Mouse (Mus musculus): ENCODE results near the gene Prr3.
"Not testable (repeated sequence)": the region's sequence is repeated elsewhere in the genome, so short reads cannot be mapped to it uniquely, and the experiment has no call there.

Prr3 gene

DNA sequence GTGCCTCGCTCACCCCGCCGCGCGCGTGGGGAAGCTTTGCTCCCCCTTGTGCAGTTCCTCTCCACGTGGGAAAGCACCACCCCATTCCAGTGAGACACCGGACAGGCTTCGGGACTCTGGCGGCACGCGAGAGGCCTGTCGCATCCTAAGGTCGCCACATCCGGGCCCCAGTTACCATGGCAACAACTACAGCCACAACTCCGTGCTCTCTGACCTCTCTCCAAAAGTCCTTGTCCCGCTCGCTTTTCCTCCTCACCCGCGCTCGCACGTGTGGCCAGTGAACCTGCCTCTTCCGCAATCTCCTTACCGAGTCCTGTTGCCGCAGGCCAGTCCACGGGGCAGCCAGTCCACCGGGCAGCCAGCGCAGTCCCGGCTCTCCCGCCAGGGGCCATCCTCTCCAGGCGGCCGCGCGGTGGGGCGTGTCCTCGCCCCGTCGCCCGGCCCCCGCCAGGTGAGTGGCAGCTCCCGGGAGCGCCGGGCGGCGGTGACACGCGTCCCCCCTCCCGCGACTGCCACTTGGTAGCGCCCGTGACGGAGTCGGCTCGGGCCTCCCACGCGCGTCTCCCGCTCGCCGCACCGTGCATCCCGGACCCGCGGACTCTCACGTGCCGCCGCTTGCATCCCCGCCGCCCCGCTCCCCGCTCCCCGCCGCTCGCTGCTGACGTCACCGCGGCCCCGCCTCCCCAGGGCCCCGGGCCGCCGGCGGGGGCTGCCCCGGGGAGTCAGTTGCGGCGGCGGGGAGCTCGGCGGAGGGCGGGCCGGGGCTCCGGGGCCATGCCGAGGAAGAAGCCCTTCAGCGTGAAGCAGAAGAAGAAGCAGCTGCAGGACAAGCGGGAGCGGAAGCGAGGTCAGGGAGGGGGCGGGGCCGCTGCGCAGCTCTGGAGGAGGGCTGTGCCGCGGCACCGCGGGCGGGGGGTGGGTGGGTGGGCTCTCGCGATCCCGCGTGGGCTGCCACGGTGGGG, at the start of gene Prr3, which contains the start of gene Gnl1:
TSS of gene Prr3 (minus strand) at position 836 of the 962 bp plus-strand sequence.
TSS of gene Gnl1 (plus strand) at position 451 of the 962 bp plus-strand sequence.
- in situ Hi-C loops (cut with MboI; ENCODE audit: low pct_unique_long_range_greater_than_20kb in 1 of 2, low sequenced_read_pairs in 2 of 2, unreplicated experiment in 1 of 2), result no loop called here

DNA sequence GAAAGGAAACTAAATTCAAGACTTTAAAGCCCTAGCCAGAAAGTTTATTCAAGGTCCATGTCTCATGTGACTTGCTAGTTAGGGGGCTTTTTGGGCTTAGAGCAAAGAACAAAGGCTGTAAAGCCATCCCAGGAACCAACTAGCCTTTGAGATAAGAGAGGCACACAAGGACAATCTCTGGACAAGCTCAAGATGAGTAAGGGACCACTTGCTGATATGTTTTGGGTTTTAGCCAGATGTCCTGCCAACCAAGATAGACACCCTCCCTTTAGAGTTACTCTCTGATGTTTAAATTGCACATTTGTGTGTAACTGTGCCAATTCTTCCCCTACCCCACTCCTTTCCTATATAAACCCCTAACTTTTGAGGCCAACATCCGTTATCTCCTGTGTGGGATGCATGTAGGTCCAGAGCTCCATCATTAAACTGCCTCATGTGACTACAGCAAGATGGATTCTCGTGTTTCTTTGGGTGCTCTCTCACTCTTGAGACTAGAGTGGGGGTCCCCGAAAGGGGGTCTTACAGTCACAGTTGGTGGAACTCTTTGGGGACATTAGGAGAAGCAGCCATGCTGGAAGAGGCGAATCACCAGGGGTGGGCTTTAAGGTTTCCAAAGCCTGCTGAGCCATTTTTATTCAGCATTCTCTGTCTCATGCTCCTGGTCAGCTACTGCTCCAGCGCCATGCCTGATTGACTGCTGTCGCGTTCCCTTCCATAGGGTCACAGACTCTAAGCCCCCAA, 49.0 kb upstream of the Prr3 start:
- in situ Hi-C loops (cut with MboI; ENCODE audit: low pct_unique_long_range_greater_than_20kb in 1 of 2, low sequenced_read_pairs in 2 of 2, unreplicated experiment in 1 of 2), result no loop called here

- in situ Hi-C loops (cut with MboI; ENCODE audit: low pct_unique_long_range_greater_than_20kb in 1 of 2, low sequenced_read_pairs in 2 of 2, unreplicated experiment in 1 of 2), result no loop called here
Observed at GRCm38 (mm10) chr17:36027663-36028062, 47.6 kb upstream of the Prr3 start.

GRCm38 (mm10) chr17:36025901-36026300, 45.9 kb upstream of the Prr3 start:
- in situ Hi-C loops (cut with MboI; ENCODE audit: low pct_unique_long_range_greater_than_20kb in 1 of 2, low sequenced_read_pairs in 2 of 2, unreplicated experiment in 1 of 2), result no loop called here

DNA sequence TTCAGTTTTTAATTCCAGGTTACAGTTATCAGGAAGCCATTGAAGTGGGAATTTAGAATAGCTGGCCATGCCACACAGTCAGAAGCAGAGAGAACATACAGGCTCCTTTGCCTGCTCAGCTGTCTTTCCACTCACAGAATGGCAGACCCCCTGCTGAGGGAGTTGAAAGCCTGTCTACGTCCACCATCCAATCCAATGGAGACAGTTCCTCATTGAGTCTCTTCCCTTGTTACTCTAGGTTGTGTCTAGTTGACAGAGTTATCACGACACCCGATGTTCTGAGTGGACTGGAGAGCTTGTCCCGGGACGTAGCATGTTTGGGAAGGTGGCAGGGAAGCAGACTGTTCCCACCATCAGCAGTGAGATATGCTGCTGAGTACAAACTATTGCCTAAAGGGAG, 45.2 kb upstream of the Prr3 start:
- in situ Hi-C loops (cut with MboI; ENCODE audit: low pct_unique_long_range_greater_than_20kb in 1 of 2, low sequenced_read_pairs in 2 of 2, unreplicated experiment in 1 of 2), result no loop called here

DNA sequence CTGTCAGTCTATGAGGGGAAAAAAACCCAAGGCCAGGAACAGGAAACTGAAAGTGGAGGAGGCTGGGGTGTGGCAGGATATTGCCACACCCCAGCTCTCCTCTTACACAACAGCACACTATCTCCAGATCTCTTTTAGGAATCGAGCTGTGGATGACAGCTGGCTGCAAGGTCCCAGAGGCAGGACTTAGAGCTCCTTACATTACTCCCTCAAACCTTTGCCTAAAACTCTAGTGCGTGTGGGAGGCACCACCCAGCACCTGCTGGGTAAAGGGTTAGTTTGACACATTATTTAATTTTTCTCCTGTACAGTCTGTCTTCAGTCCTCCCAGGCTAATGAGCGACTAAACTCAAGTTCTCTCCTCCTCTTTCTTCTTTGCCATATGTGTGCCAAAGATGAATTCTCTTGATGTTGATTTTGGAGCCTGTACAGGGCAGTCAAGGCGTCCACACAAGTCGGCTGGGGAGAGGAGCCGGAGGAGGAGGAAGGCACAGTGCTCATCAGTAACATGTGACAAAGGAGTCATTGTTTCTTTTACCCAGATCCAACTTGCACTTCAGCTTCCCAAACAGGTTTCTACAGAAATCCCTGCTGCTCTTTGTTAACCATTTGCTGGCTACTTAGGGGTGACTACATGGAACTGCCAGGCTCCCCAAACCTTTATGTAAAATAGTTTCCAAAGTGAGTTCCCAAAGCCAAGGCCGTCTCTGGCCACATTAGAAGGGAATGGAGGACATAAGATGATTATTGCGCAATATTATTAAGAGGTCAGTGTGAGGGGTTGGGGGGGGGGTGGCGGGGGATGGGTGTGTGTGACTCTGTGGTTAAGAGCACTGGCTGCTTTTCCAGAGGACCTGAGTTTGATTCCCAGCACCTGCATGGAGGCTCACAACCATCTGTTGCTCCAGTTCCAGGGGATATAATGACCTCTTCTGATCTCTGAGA, 43.9 kb upstream of the Prr3 start:
- in situ Hi-C loops (cut with MboI; ENCODE audit: low pct_unique_long_range_greater_than_20kb in 1 of 2, low sequenced_read_pairs in 2 of 2, unreplicated experiment in 1 of 2), result no loop called here

GRCm38 (mm10) chr17:36022922-36023321, 42.9 kb upstream of the Prr3 start:
- in situ Hi-C loops (cut with MboI; ENCODE audit: low pct_unique_long_range_greater_than_20kb in 1 of 2, low sequenced_read_pairs in 2 of 2, unreplicated experiment in 1 of 2), result no loop called here

- in situ Hi-C loops (cut with MboI; ENCODE audit: low pct_unique_long_range_greater_than_20kb in 1 of 2, low sequenced_read_pairs in 2 of 2, unreplicated experiment in 1 of 2), result no loop called here
Observed at GRCm38 (mm10) chr17:36022098-36022497, 42.1 kb upstream of the Prr3 start.

DNA sequence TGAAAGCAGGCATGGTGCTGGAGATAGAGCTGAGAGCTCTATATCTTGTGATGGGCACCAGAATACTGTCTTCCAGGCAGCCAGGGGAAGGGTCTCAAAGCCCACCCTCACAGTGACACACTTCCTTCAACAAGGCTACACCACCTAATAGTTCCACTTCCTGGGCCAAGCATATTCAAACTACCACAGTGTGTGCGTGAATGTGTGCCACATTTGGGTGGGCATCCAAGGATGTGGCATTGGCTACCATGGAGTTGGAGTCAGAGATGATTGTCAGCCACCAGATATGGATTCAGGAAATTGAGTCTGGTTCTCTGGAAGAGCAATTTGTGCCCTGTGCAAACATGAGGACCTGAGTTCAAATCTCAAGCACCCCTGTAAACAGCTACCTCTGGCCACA, 41.3 kb upstream of the Prr3 start:
- in situ Hi-C loops (cut with MboI; ENCODE audit: low pct_unique_long_range_greater_than_20kb in 1 of 2, low sequenced_read_pairs in 2 of 2, unreplicated experiment in 1 of 2), result no loop called here

DNA sequence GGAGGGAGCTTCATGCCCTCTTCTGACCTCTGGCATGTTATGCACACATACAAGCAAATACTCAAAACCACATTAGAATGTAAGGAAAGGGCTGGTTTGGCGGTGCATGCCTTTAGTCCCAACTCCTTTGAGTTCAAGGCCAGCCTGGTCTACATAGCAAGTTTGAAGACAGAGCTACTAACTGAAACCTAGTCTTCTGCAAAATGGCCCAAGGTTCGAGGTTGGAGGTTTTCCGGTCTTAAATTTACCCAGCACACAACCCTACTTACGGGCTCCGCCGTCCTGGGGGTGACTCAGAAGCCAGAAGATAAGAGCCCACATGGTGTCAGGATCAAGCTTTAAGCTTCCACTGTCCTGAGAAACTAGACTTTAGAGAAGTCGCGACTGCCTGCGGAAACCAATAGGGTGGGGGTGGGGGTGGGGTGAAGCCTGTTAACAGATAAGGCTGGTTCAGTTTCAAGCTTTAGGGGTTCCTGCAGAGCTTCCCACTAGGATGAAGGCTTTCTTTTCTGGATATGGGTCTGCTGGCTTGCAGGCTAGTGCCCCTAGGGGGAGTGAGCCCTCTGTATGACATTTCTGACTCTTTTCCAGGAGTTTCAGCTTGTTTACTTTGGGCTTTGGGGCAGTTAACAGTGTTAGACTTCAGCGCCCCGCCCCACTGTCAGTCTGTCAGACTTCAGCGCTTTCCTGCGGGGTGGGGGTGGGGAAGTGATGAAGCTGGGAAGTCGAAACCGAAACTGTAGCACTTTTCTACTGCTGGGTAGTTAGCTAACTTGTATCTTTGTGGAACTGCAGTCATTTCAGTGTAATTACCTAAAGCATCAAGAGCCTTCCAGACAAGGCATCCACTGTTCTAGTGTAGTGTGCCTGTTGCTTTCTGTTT, 40.4 kb upstream of the Prr3 start, which contains the start of gene H2-T24:
TSS of gene H2-T24 (minus strand) at position 370 of the 883 bp plus-strand sequence.
- in situ Hi-C loops (cut with MboI; ENCODE audit: low pct_unique_long_range_greater_than_20kb in 1 of 2, low sequenced_read_pairs in 2 of 2, unreplicated experiment in 1 of 2), result no loop called here

DNA sequence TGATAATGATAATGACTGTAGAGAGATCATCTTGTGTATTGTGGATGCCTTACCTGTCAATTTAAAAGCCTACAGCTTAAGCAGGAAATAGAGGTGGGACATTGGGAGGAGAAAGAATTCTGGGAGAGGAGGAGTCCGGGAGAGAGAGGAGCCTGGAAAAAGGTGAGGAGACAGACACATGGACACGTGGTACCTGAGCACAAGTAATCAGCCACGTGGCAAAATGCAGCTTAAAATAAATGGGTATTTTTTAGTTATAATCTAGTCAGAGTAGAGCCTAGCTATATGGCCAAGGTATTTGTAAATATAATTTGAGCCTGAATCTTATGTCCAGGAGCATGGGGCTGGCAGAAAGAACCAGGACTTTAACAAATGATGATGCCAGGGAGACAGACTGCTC, 39.5 kb upstream of the Prr3 start:
- in situ Hi-C loops (cut with MboI; ENCODE audit: low pct_unique_long_range_greater_than_20kb in 1 of 2, low sequenced_read_pairs in 2 of 2, unreplicated experiment in 1 of 2), result no loop called here

DNA sequence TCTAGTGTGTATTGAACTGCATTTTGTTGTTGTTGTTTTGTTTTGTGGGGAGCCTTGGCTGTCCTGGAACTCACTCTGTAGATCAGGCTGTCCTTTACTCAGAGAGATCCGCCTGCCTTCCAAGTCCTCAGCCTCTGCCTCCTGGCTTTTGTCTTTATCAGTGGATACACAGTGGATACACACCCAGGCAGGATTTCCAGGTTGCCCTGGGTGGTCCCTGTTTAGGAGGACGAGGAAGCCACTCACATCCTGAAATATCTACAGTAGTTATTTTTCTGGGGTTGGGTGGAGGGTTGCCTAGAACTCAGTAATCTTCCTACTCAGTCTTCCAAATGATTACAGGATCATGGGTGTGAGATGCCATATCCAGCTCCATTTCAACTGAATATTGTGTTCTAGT, 38.9 kb upstream of the Prr3 start:
- in situ Hi-C loops (cut with MboI; ENCODE audit: low pct_unique_long_range_greater_than_20kb in 1 of 2, low sequenced_read_pairs in 2 of 2, unreplicated experiment in 1 of 2), result no loop called here

- in situ Hi-C loops (cut with MboI; ENCODE audit: low pct_unique_long_range_greater_than_20kb in 1 of 2, low sequenced_read_pairs in 2 of 2, unreplicated experiment in 1 of 2), result no loop called here
Observed at GRCm38 (mm10) chr17:36017046-36017445, 37.0 kb upstream of the Prr3 start.

GRCm38 (mm10) chr17:36014977-36015376, 34.9 kb upstream of the Prr3 start:
- in situ Hi-C loops (cut with MboI; ENCODE audit: low pct_unique_long_range_greater_than_20kb in 1 of 2, low sequenced_read_pairs in 2 of 2, unreplicated experiment in 1 of 2), result no loop called here

DNA sequence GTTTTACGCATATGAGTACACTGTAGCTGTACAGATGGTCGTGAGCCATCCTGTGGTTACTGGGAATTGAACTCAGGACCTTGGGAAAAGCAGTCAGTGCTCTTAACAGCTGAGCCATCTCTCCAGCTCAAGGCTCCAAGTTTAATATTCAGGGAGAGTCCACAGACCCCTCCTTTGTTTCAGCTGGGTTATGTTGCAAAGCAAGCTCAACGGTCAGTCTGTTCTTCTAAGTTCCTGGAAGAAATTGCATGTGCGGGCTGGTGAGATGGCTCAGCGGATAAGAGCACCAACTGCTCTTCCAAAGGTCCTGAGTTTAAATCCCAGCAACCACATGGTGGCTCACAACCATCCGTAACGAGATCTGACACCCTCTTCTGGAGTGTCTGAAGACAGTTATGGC, 24.4 kb upstream of the Prr3 start:
- in situ Hi-C loops (cut with MboI; ENCODE audit: low pct_unique_long_range_greater_than_20kb in 1 of 2, low sequenced_read_pairs in 2 of 2, unreplicated experiment in 1 of 2), result not testable (repeated sequence)

GRCm38 (mm10) chr17:36003331-36003730, 23.3 kb upstream of the Prr3 start:
- in situ Hi-C loops (cut with MboI; ENCODE audit: low pct_unique_long_range_greater_than_20kb in 1 of 2, low sequenced_read_pairs in 2 of 2, unreplicated experiment in 1 of 2), result no loop called here

DNA sequence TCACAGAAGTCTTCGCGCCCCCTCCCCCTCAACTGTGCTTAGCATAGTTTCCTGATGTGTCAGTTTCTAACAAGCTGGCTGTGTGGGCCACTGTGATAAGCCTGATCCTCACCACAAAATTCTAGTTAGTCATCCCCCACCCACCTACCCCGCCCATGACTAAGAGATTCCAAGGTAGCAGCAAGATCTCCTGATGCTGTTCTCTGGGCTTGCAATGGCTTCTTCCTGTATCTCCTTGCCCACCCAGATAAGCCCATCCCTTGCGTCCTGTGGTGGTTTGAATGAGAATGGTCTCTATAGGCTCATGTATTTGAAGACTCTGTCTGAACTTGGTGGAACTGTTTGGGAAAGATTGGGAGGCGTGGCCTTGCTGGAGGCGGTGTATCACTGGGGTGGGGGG, 21.9 kb upstream of the Prr3 start:
- in situ Hi-C loops (cut with MboI; ENCODE audit: low pct_unique_long_range_greater_than_20kb in 1 of 2, low sequenced_read_pairs in 2 of 2, unreplicated experiment in 1 of 2), result no loop called here
